Mouse (Mus musculus): Measurements from ENCODE around the gene Spn. TPM values are rescaled to one million over a fixed set of nuclear protein-coding genes. Genes with fewer than 3 reads are reported as not detected.

Spn gene
- polyA plus RNA-seq, 1 experiment = 21.7 TPM

DNA sequence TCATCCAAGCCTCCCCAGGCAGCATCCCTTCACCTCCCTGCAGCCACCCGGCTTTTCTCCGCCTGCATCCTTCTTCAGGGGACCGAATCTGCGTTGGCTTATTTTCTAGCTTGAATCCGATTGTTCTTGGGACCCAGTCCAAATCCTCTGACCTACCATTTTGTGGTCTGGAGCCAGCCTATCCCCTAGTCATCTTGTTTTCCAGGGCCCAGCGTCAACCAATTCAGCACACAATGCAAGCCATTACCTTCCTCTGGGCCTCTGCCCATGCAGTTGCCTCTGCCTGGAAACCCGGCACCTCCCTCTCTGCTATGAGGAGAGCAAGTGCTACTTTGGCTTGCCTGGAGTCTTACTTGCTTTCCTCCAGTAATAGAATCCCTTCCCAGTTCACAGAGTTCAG lies 32.1 kb downstream of the Spn start:
- Histone ChIP-seq H3ac (ENCODE audit: control insufficient read depth, insufficient read length) (no peak overlapping the region), H3K4me3 (no peak overlapping the region), H3K27me3 (ENCODE audit: control insufficient read depth, insufficient read depth, insufficient read length) (peaks cover 7% of the 10 kb centered on the region), H3K4me2 (ENCODE audit: low read depth) (no peak overlapping the region), H3K79me2 (ENCODE audit: control insufficient read depth, insufficient read depth) (no peaks in the 10 kb centered on the region), H3K36me3 (ENCODE audit: control insufficient read depth, insufficient read depth) (no peaks in the 10 kb centered on the region)
- no peak for TF ChIP-seq TCF3 (IDR thresholded peaks at IDR 0.05; ENCODE audit: insufficient read length, low read depth)

DNA sequence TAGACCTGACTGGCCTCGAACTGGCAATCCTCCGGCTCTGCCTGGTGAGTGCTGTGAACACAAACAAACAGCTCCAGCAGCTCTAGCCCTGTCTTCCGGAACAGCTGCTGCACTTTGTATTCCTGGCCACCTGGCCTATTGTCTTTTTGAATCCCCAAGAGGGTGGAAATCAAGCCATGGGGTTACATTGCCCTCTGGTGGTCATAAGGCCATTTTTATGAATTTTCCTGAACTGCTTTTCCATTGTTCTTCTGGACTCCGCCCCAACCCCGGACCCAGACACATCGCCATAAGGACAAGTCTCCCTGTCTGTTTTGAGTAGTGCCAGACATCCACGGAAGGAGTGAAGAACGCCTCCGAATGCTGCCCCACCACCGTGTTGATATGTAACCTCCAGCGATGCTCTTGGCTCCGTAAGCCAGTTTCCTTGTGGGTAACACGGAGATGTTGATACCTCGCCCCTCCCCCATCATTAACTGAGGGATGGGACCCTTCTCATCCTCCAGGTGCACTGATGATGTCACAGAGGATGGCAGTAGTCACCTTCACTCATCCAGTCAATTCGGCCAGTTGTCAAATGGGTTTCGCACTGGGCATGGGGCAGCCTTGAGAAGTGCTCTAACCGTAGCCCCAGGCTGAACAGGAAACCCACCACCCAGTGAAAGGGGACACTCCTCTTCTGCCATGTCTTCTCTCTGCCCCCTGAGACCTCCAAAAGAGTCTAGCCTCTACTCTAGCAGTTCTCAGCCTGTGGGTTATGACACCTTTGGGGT lies 32.9 kb downstream of the Spn start:
- Histone ChIP-seq H3K79me2 (ENCODE audit: control insufficient read depth, insufficient read depth) (no peaks in the 10 kb centered on the region), H3K36me3 (ENCODE audit: control insufficient read depth, insufficient read depth) (no peaks in the 10 kb centered on the region), H3K27me3 (ENCODE audit: control insufficient read depth, insufficient read depth, insufficient read length) (peaks cover 7% of the 10 kb centered on the region), H3K4me2 (ENCODE audit: low read depth) (peak overlapping the region; percentile 87), H3K4me3 (no peak overlapping the region), H3ac (ENCODE audit: control insufficient read depth, insufficient read length) (no peak overlapping the region)
- no peak for TF ChIP-seq MAX (IDR thresholded peaks at IDR 0.05; ENCODE audit: low read depth)
- TF ChIP-seq USF1 (IDR thresholded peaks at IDR 0.05; ENCODE audit: low read depth) = no peak
- peak; percentile 72 for TF ChIP-seq TCF12 (IDR thresholded peaks at IDR 0.05; ENCODE audit: insufficient read depth, poor library complexity, severe bottlenecking)
- TF ChIP-seq TCF3 (IDR thresholded peaks at IDR 0.05; ENCODE audit: insufficient read length, low read depth) = no peak
- TF ChIP-seq CEBPB (IDR thresholded peaks at IDR 0.05; ENCODE audit: insufficient read depth, poor library complexity, severe bottlenecking) = no peak
- TF ChIP-seq SRF (IDR thresholded peaks at IDR 0.05; ENCODE audit: control insufficient read depth, insufficient read length, low read depth) = no peak
- no peak for TF ChIP-seq E2F4 (IDR thresholded peaks at IDR 0.05; ENCODE audit: insufficient read depth)
- no peak for TF ChIP-seq POLR2AphosphoS2 (IDR thresholded peaks at IDR 0.05; ENCODE audit: insufficient read length, low read depth)
- peak; percentile 88 to 94 (median 90) for TF ChIP-seq MYOD1 (IDR thresholded peaks at IDR 0.05; ENCODE audit: control insufficient read depth in 1 of 3, insufficient read length in 2 of 3, low read depth in 2 of 3)
- TF ChIP-seq MYOG (IDR thresholded peaks at IDR 0.05; ENCODE audit: control insufficient read depth in 1 of 3, insufficient read depth in 1 of 3, insufficient read length in 2 of 3, low read depth in 2 of 3) = peak; percentile 57 to 88 (median 88)

DNA sequence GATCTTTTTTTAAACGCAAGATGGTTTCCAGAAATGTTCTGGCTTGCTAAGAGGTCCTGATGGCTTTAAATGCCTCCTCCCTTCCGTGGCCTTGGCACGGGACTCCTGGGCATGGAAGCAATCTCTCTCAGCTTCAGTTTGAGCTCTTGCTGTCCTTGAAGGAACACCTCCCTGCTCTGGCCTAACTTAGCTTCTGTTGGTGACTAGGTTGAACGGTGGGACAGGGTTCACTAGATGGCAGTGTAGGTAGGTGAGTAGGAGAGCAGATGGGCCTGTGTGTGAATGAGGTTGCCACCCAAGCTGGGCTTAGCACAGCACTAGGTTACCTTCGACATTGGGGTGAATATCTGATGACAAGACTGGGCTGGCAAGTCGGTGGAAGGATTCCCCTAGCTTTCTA lies 33.7 kb downstream of the Spn start:
- Histone ChIP-seq H3K27me3 (ENCODE audit: control insufficient read depth, insufficient read depth, insufficient read length) (peaks cover 6% of the 10 kb centered on the region), H3ac (ENCODE audit: control insufficient read depth, insufficient read length) (no peak overlapping the region), H3K4me3 (no peak overlapping the region), H3K79me2 (ENCODE audit: control insufficient read depth, insufficient read depth) (no peaks in the 10 kb centered on the region), H3K36me3 (ENCODE audit: control insufficient read depth, insufficient read depth) (no peaks in the 10 kb centered on the region), H3K4me2 (ENCODE audit: low read depth) (no peak overlapping the region)
- TF ChIP-seq MYOD1 (IDR thresholded peaks at IDR 0.05; ENCODE audit: control insufficient read depth in 1 of 3, insufficient read length in 2 of 3, low read depth in 2 of 3) (no peak), POLR2AphosphoS2 (IDR thresholded peaks at IDR 0.05; ENCODE audit: insufficient read length, low read depth) (no peak), MYOG (IDR thresholded peaks at IDR 0.05; ENCODE audit: control insufficient read depth in 1 of 3, insufficient read depth in 1 of 3, insufficient read length in 2 of 3, low read depth in 2 of 3) (no peak), REST (IDR thresholded peaks at IDR 0.05; ENCODE audit: insufficient read depth, insufficient read length) (no peak), E2F4 (IDR thresholded peaks at IDR 0.05; ENCODE audit: insufficient read depth) (no peak), TCF12 (IDR thresholded peaks at IDR 0.05; ENCODE audit: insufficient read depth, poor library complexity, severe bottlenecking) (no peak)

DNA sequence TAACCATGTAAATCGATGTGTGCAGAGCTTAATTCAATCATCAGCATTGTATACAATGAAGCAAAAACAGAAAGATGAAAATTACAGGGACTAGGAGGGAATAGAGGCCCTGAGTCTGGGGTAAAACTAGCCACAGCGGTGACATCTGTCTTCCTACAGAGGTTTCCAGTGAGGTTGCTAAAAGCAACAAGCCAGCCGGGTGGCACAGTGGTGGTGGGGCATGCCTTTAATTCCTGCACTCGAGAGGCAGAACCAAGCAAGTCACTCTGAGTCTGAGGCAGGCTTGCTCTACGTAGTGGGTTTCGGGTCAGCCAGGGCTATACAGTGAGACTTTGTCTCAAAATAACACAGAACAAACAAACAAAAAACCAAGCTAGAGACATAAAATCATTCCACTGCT lies 35.5 kb downstream of the Spn start:
- Histone ChIP-seq H3K27me3 (ENCODE audit: control insufficient read depth, insufficient read depth, insufficient read length) (no peaks in the 10 kb centered on the region), H3K4me2 (ENCODE audit: low read depth) (no peak overlapping the region), H3K36me3 (ENCODE audit: control insufficient read depth, insufficient read depth) (no peaks in the 10 kb centered on the region), H3K79me2 (ENCODE audit: control insufficient read depth, insufficient read depth) (no peaks in the 10 kb centered on the region), H3K4me3 (no peak overlapping the region), H3ac (ENCODE audit: control insufficient read depth, insufficient read length) (no peak overlapping the region)
- no peak for TF ChIP-seq CEBPB (IDR thresholded peaks at IDR 0.05; ENCODE audit: insufficient read depth, poor library complexity, severe bottlenecking)

DNA sequence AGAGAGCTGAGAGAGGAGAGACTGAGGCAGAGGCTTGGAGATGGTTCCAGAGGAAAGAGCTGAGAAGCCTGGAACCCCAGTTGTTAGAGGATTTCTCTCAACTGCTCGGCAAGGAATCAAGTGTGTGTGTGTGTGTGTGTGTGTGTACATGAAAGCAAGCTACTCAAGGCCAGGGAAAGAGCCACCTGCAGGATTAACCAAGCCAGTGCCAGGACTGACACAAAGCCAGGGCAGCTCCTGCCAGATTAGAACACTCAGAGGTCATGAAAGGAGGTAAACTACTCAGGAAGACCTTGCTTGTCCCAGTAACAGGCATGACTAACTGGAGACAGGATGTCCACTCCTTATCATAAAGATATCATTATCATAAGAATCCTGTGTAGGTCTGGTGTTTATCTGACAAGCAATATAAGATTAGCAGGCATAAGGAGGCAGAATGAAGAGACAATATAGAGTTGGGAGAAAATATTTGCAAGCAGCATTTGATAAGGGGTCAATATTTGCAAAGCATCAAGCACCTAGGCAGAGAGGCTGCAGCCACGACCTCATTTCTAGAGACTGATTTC lies 36.1 kb downstream of the Spn start:
- no peak overlapping the region for H3K4me2 ChIP-seq (ENCODE audit: low read depth)
- no peaks in the 10 kb centered on the region for H3K36me3 ChIP-seq (ENCODE audit: control insufficient read depth, insufficient read depth)
- no peak overlapping the region for H3K4me3 ChIP-seq
- no peak overlapping the region for H3ac ChIP-seq (ENCODE audit: control insufficient read depth, insufficient read length)
- H3K79me2 ChIP-seq (ENCODE audit: control insufficient read depth, insufficient read depth) = no peaks in the 10 kb centered on the region
- H3K27me3 ChIP-seq (ENCODE audit: control insufficient read depth, insufficient read depth, insufficient read length) = no peaks in the 10 kb centered on the region
- TF ChIP-seq USF1 (IDR thresholded peaks at IDR 0.05; ENCODE audit: low read depth) (no peak), TCF3 (IDR thresholded peaks at IDR 0.05; ENCODE audit: insufficient read length, low read depth) (no peak), MAX (IDR thresholded peaks at IDR 0.05; ENCODE audit: low read depth) (no peak), MYOD1 (IDR thresholded peaks at IDR 0.05; ENCODE audit: control insufficient read depth in 1 of 3, insufficient read length in 2 of 3, low read depth in 2 of 3) (no peak), SRF (IDR thresholded peaks at IDR 0.05; ENCODE audit: control insufficient read depth, insufficient read length, low read depth) (no peak), TCF12 (IDR thresholded peaks at IDR 0.05; ENCODE audit: insufficient read depth, poor library complexity, severe bottlenecking) (no peak), POLR2A (IDR thresholded peaks at IDR 0.05; ENCODE audit: insufficient read length, low read depth) (no peak), CEBPB (IDR thresholded peaks at IDR 0.05; ENCODE audit: insufficient read depth, poor library complexity, severe bottlenecking) (no peak), POLR2AphosphoS2 (IDR thresholded peaks at IDR 0.05; ENCODE audit: insufficient read length, low read depth) (no peak), MYOG (IDR thresholded peaks at IDR 0.05; ENCODE audit: control insufficient read depth in 1 of 3, insufficient read depth in 1 of 3, insufficient read length in 2 of 3, low read depth in 2 of 3) (no peak), REST (IDR thresholded peaks at IDR 0.05; ENCODE audit: insufficient read depth, insufficient read length) (no peak), E2F4 (IDR thresholded peaks at IDR 0.05; ENCODE audit: insufficient read depth) (no peak)
